Mouse (Mus musculus): ENCODE measurements around the gene Smok3b. TPM values are rescaled to one million over a fixed set of nuclear protein-coding genes. Genes with fewer than 3 reads are reported as not detected.

Smok3b gene
- polyA plus RNA-seq (2021; fragmentation: Nextera tagmentation) = not detected in 2 replicates
- long read RNA-seq, experiment 1 = 0 reads
- long read RNA-seq, experiment 2 = 0 reads

GRCm38 (mm10) chr5:138020961-138021479, at the start of gene Smok3b, which contains the start of gene Smok3a:
Gene Smok3b, plus strand, starts transcription at chr5:138021429.
Gene Smok3a, plus strand, starts transcription at chr5:138021261.

DNA sequence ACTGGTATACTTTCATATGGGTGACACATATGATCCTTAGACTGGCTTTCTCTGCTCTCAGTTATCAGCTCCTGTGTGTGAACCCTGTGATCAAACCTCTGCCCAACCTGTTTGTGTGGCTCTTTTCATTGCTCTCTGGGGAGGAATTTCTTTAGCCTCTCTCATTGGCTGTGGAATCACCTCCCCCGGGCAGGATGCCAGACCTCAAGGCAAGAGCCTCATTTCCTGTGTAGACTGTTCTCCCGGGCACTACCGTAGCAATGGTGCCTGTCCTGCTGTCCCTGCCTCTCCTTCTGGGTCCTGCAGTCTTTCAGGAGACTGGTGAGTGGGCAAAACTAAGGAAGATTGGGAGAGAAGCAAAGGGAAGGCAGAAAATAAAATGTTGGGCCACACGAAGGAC, 39.9 kb upstream of the Smok3b start, which contains the start of gene Azgp1:
Gene Azgp1 (plus strand): TSS at position 221 of the 400 bp plus-strand sequence.

GRCm38 (mm10) chr5:138052894-138053293, 31.7 kb downstream of the Smok3b start, which contains the start of gene Smok3c:
Gene Smok3c, plus strand, starts transcription at chr5:138053194.

GRCm38 (mm10) chr5:138084996-138085395, 63.8 kb downstream of the Smok3b start, which contains the start of gene Zkscan1:
Gene Zkscan1, plus strand, starts transcription at chr5:138085084.

Other genes starting within 250 kb of the Smok3b start
- gene Ppp1r35, start 242.6 kb upstream of the Smok3b start, polyA plus RNA-seq (2021; fragmentation: Nextera tagmentation) = 21.3 and 41.2 TPM in 2 replicates
- gene Mepce, start 233.8 kb upstream of the Smok3b start, polyA plus RNA-seq (2021; fragmentation: Nextera tagmentation) = 9.1 and 11.8 TPM in 2 replicates
- gene Zcwpw1, start 233.6 kb upstream of the Smok3b start, polyA plus RNA-seq (2021; fragmentation: Nextera tagmentation) = 3.6 and 4.2 TPM in 2 replicates
- gene Pilra, start 185.1 kb upstream of the Smok3b start, polyA plus RNA-seq (2021; fragmentation: Nextera tagmentation) = 0.89 and 1.3 TPM in 2 replicates
- gene Pilrb1, start 163.3 kb upstream of the Smok3b start, polyA plus RNA-seq (2021; fragmentation: Nextera tagmentation) = not detected in 2 replicates
- gene Pilrb2, start 149.6 kb upstream of the Smok3b start, polyA plus RNA-seq (2021; fragmentation: Nextera tagmentation) = 0.11 TPM in 1 of 2 replicates, not detected in the other
- gene Cyp3a13, start 99.8 kb upstream of the Smok3b start, polyA plus RNA-seq (2021; fragmentation: Nextera tagmentation) = not detected in 2 replicates
- 11.5 and 13.1 TPM in 2 replicates for gene Gjc3, start 58.3 kb upstream of the Smok3b start, polyA plus RNA-seq (2021; fragmentation: Nextera tagmentation)
- not detected in 2 replicates for gene Azgp1, start 39.9 kb upstream of the Smok3b start, polyA plus RNA-seq (2021; fragmentation: Nextera tagmentation)
- gene Smok3a, start 168 bp upstream of the Smok3b start, polyA plus RNA-seq (2021; fragmentation: Nextera tagmentation) = not detected in 2 replicates
- gene Smok3c, start 31.8 kb downstream of the Smok3b start, polyA plus RNA-seq (2021; fragmentation: Nextera tagmentation) = not detected in 2 replicates
- gene Zkscan1, start 63.7 kb downstream of the Smok3b start, polyA plus RNA-seq (2021; fragmentation: Nextera tagmentation) = 9.4 and 10.4 TPM in 2 replicates
- 14.2 and 14.4 TPM in 2 replicates for gene Zscan21, start 95.5 kb downstream of the Smok3b start, polyA plus RNA-seq (2021; fragmentation: Nextera tagmentation)
- 6.1 and 7.0 TPM in 2 replicates for gene Zfp113, start 134.3 kb downstream of the Smok3b start, polyA plus RNA-seq (2021; fragmentation: Nextera tagmentation)
- gene Cops6, start 139.6 kb downstream of the Smok3b start, polyA plus RNA-seq (2021; fragmentation: Nextera tagmentation) = 327 and 335 TPM in 2 replicates
- gene Ap4m1, start 150.6 kb downstream of the Smok3b start, polyA plus RNA-seq (2021; fragmentation: Nextera tagmentation) = 3.8 and 4.9 TPM in 2 replicates
- gene Mcm7, start 151.0 kb downstream of the Smok3b start, polyA plus RNA-seq (2021; fragmentation: Nextera tagmentation) = 8.4 and 12.9 TPM in 2 replicates
- 42.2 and 48.4 TPM in 2 replicates for gene Taf6, start 166.0 kb downstream of the Smok3b start, polyA plus RNA-seq (2021; fragmentation: Nextera tagmentation)
- gene Cnpy4, start 166.1 kb downstream of the Smok3b start, polyA plus RNA-seq (2021; fragmentation: Nextera tagmentation) = 12.8 and 19.6 TPM in 2 replicates
- gene Mblac1, start 172.9 kb downstream of the Smok3b start, polyA plus RNA-seq (2021; fragmentation: Nextera tagmentation) = 6.4 and 7.0 TPM in 2 replicates
- gene Nxpe5, start 204.5 kb downstream of the Smok3b start, polyA plus RNA-seq (2021; fragmentation: Nextera tagmentation) = not detected in 2 replicates
- 102 TPM in 2 replicates for gene Lamtor4, start 234.1 kb downstream of the Smok3b start, polyA plus RNA-seq (2021; fragmentation: Nextera tagmentation)
- 3.0 and 17.8 TPM in 2 replicates for gene BC037034, start 242.6 kb downstream of the Smok3b start, polyA plus RNA-seq (2021; fragmentation: Nextera tagmentation)